ENCODE assay signal across 9 mouse cellular contexts in genomic region chr6:72663000-72663399, GRCm38 (mm10). TPM values are rescaled to one million over a fixed set of nuclear protein-coding genes. Genes with fewer than 3 reads are reported as not detected.
A peak's percentile ranks its signal among the peaks of the same experiment; 100 is the strongest.
DNase-seq lines count a peak whose midpoint lies in the region; ATAC-seq lines count a peak whose summit lies in the region.
"Had no signal": no experiment of that assay in that cellular context is flagged by ENCODE, and none has a peak within 500 bp of the region (broad histone marks: within the 10 kb centered on the region; RNA-seq: fewer than 3 reads in every experiment).

No protein-coding gene starts in this region.

- H3K27me3 ChIP-seq in lung, embryonic 16.5 days (ENCODE audit: control insufficient read depth, insufficient read depth, low read depth, low read length) = no peaks in the 10 kb centered on the region
- no peaks in the 10 kb centered on the region for H3K27me3 ChIP-seq in heart, embryonic 10.5 days (ENCODE audit: insufficient read depth, poor library complexity, severe bottlenecking)
- no peaks in the 10 kb centered on the region for H3K27me3 ChIP-seq in stomach, embryonic 16.5 days (ENCODE audit: control insufficient read depth, insufficient read depth, low read length)

- WGBS in lung, embryonic 16.5 days = 13% methylated on average over 1 of the region's 1 CpGs
- 0% methylated on average over 1 of the region's 1 CpGs for WGBS in heart, embryonic 10.5 days
- 6% methylated on average over 1 of the region's 1 CpGs for WGBS in stomach, embryonic 16.5 days

- no peaks in the 10 kb centered on the region for H3K9me3 ChIP-seq in lung, embryonic 16.5 days (ENCODE audit: control insufficient read depth, low read length)
- no peaks in the 10 kb centered on the region for H3K9me3 ChIP-seq in heart, embryonic 10.5 days
- H3K9me3 ChIP-seq in stomach, embryonic 16.5 days (replicated peaks; ENCODE audit: control insufficient read depth, low read length) = no peaks in the 10 kb centered on the region
- H3K9me3 ChIP-seq: megakaryocyte, embryonic 14.5 days had no signal

- H3K4me2 ChIP-seq in lung, embryonic 16.5 days (ENCODE audit: low read depth, low read length) = no peak overlapping the region
- no peak overlapping the region for H3K4me2 ChIP-seq in stomach, embryonic 16.5 days (ENCODE audit: low read depth, low read length)

- H3K36me3 ChIP-seq in lung, embryonic 16.5 days (ENCODE audit: control insufficient read depth, insufficient read depth, low read length) = no peaks in the 10 kb centered on the region
- H3K36me3 ChIP-seq in heart, embryonic 10.5 days = no peaks in the 10 kb centered on the region
- no peaks in the 10 kb centered on the region for H3K36me3 ChIP-seq in stomach, embryonic 16.5 days (ENCODE audit: control insufficient read depth, insufficient read depth, low read length)

- DNase-seq in lung, postnatal 14 days = no peak
- no peak for DNase-seq in heart, embryonic 10.5 days (ENCODE audit: low spot score)
- DNase-seq in kidney, postnatal 14 days = peak; percentile 54
- DNase-seq in adrenal gland, adult 8-10 months = no peak
- no peak for DNase-seq in embryo, embryonic 11 days
- no peak for DNase-seq in frontal cortex, postnatal 25 days (ENCODE audit: low spot score in 2 of 2)

- H3K9ac ChIP-seq in lung, embryonic 16.5 days (ENCODE audit: low read length) = no peak overlapping the region
- H3K9ac ChIP-seq in stomach, embryonic 16.5 days (ENCODE audit: low read length) = peak overlapping the region; percentile 52

- peaks cover 40% of the 10 kb centered on the region for H3K4me1 ChIP-seq in lung, embryonic 16.5 days (replicated peaks; ENCODE audit: control insufficient read depth, insufficient read depth, low read length)
- H3K4me1 ChIP-seq in heart, embryonic 10.5 days = peaks cover 58% of the 10 kb centered on the region
- peaks cover 55% of the 10 kb centered on the region for H3K4me1 ChIP-seq in stomach, embryonic 16.5 days (ENCODE audit: control insufficient read depth, insufficient read depth, low read length)

- H3K4me3 ChIP-seq in lung, embryonic 16.5 days (ENCODE audit: low read length) = no peak overlapping the region
- H3K4me3 ChIP-seq in heart, embryonic 10.5 days = no peak overlapping the region
- no peak overlapping the region for H3K4me3 ChIP-seq in stomach, embryonic 16.5 days (replicated peaks; ENCODE audit: low read length)
- H3K4me3 ChIP-seq: megakaryocyte, embryonic 14.5 days had no signal

- peak overlapping the region; percentile 47 for H3K27ac ChIP-seq in lung, embryonic 16.5 days (ENCODE audit: low read length)
- peak overlapping the region; percentile 77 for H3K27ac ChIP-seq in heart, embryonic 10.5 days
- peak overlapping the region; percentile 79 for H3K27ac ChIP-seq in stomach, embryonic 16.5 days (ENCODE audit: low read length)

- ATAC-seq in lung, embryonic 16.5 days (ENCODE audit: low read depth) = peak; percentile 41; the same call in 1 of the 2 replicates
- ATAC-seq in stomach, embryonic 16.5 days (ENCODE audit: insufficient read depth, low FRiP score) = peak; percentile 49; the same call in 1 of the 2 replicates

RNA-seq across cellular contexts. Expression of gene Tgoln1, which starts 46.2 kb away (rescaled TPM):
- 45.6 and 46.8 TPM in 2 replicates for polyA plus RNA-seq in lung, embryonic 16.5 days (2015; fragmentation: Nextera tagmentation; extraction: Ambion mirVana)
- 27.9 and 29.1 TPM in 2 replicates for polyA plus RNA-seq in heart, embryonic 10.5 days (2016; fragmentation: Nextera tagmentation; extraction: Ambion mirVana)
- 43.5 and 46.0 TPM in 2 replicates for polyA plus RNA-seq in stomach, embryonic 16.5 days (2015; fragmentation: Nextera tagmentation; extraction: Ambion mirVana)
- total RNA-seq in adrenal gland, adult 8-10 months (2022) = 100 to 1,000 TPM; 238 to 271 (median 258) TPM
